ENCODE assay signal across 22 mouse cellular contexts in the genomic region with DNA sequence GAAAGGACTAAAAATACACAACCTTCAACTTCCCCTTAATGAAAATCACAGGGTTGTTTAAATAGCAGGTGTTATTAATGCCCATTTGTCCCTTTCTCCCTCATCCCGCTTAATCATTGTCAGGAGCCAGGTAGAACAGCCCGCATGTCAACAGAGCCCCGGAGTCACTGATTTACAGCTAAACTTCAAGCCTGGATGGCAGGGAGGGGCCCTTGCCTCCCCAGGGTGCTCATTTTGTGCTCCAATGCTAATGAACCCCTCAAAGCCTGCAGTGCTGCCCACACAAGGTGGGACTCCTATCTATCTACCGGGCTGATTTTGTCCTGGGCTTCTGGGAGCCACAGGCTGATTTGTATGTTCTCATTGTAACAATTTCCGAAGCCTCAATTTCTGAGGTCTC. TPM values are rescaled to one million over a fixed set of nuclear protein-coding genes. Genes with fewer than 3 reads are reported as not detected.
DNase-seq lines count a peak whose midpoint lies in the region.
"Had no signal": no experiment of that assay in that cellular context is flagged by ENCODE, and none has a peak within 500 bp of the region (broad histone marks: within the 10 kb centered on the region; RNA-seq: fewer than 3 reads in every experiment).

No protein-coding gene starts in this region.

- intact Hi-C loops in heart, postnatal 25 days (cut with DNase I) = no loop called here

- peak; percentile 24 for DNase-seq in heart, adult 11 months
- no peak for DNase-seq in heart, postnatal 25 days (ENCODE audit: low spot score)
- DNase-seq in A20 (ENCODE audit: low read depth, low spot score) = peak; percentile 4
- peak; percentile 26 for DNase-seq in kidney, adult 9 months
- peak; percentile 27 to 58 for DNase-seq in kidney, postnatal 25 days
- DNase-seq in adrenal gland, adult 2 months = no peak
- no peak for DNase-seq in cerebellum, postnatal 10 days
- DNase-seq in cerebellum, adult 9-10 months = no peak
- DNase-seq: adrenal gland, postnatal 25 days; cerebellum, adult 2 months; cerebellum, postnatal 36 days; gastrocnemius, adult 2 months; gastrocnemius, postnatal 25 days; heart, postnatal 4 days had no signal

RNA-seq across cellular contexts. Expression of a gene that starts 37.1 kb away (rescaled TPM):
- total RNA-seq in heart, postnatal 25 days (2021) = not detected
- total RNA-seq in adrenal gland, adult 2 months (2021) = not detected
- not detected in 2 replicates for polyA plus RNA-seq in adrenal gland, adult 2 months (2012; rRNA removed)
- total RNA-seq: adrenal gland, adult 18-20 months; adrenal gland, postnatal 25 days; CH12.LX; gastrocnemius, adult 2 months; gastrocnemius, postnatal 25 days; granulocyte monocyte progenitor cell, adult 5-6 weeks; heart, postnatal 4 days had no signal
- polyA plus RNA-seq: activated CD4-positive, CD25-positive, alpha-beta regulatory T cell, adult 4 months; embryonic facial prominence, embryonic 13.5 days; heart, embryonic 13.5 days; heart, postnatal 0 days; Patski had no signal

Comparison
In these comparisons a context has a peak if more than half of its experiments do, and no peak if none do; other contexts are left out.
1. DNase-seq: peak in heart, adult 11 months (single experiment), A20 (single experiment), kidney, adult 9 months (single experiment) and kidney, postnatal 25 days (2 of 2); none in heart, postnatal 25 days (single experiment), adrenal gland, adult 2 months (single experiment), cerebellum, postnatal 10 days (0 of 2) and cerebellum, adult 9-10 months (single experiment).